Mouse (Mus musculus): ENCODE measurements around the gene Ak1.

DNA sequence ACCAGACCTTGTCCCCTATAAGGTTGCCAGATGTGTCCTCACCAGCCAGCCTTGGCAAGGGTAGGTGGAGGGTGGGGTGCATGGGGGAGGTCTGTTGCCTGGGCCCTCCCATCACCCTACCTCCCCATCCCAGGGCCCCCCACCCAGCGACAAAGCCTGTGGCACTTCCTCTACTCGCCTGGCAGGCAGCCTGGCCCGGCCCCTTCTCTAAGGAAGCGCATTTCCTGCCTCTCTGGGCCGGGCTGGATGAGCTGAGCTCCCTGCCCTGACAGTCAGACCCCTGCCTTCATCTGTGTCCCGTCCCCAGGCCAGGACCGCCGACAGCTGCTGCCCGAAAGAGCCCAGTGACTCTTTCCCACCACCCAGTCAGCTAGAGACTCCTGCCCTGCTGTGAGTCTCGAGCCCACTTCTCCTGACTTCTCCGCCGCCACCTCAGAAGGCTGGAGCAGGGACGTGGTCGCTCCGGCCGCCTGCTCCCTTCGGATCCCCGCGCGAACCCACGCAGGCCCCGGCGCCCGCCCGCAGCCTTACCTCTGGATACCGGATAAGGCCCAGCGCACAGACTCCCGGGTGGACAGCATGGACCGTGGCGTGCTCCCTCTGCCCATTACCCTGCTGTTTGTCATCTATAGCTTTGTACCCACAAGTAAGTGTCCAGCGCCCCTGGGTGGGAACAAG, 25.0 kb downstream of the Ak1 start, which contains the start of gene Eng:
- TF ChIP-seq RAD21 (IDR thresholded peaks at IDR 0.05; ENCODE audit: low read depth, low read length) (no peak), CTCF (conservative IDR thresholded peaks at IDR 0.05 in 1 of 2, IDR thresholded peaks at IDR 0.05 in 1 of 2; ENCODE audit: low read depth in 2 of 2, low read length in 2 of 2) (no peak), MEF2A (IDR thresholded peaks at IDR 0.05; ENCODE audit: borderline replicate concordance, low read depth, low read length) (no peak), ZKSCAN1 (IDR thresholded peaks at IDR 0.05; ENCODE audit: borderline replicate concordance, low read depth, low read length) (no peak), POLR2A (IDR thresholded peaks at IDR 0.05; ENCODE audit: low read depth, low read length) (no peak), BHLHE40 (IDR thresholded peaks at IDR 0.05; ENCODE audit: low read depth, low read length) (no peak), SIN3A (IDR thresholded peaks at IDR 0.05; ENCODE audit: low read length) (no peak), TCF12 (IDR thresholded peaks at IDR 0.05; ENCODE audit: low read depth, low read length) (no peak), EP300 (IDR thresholded peaks at IDR 0.05; ENCODE audit: low read length) (no peak), KAT2A (IDR thresholded peaks at IDR 0.05; ENCODE audit: insufficient replicate concordance, low read length) (no peak), USF2 (conservative IDR thresholded peaks at IDR 0.05; ENCODE audit: low read depth, low read length) (no peak), USF1 (IDR thresholded peaks at IDR 0.05; ENCODE audit: low read depth, low read length) (no peak), HCFC1 (IDR thresholded peaks at IDR 0.05; ENCODE audit: low read depth, low read length) (no peak)

Measured in CH12.LX (cell line).